Mouse (Mus musculus): ENCODE measurements around the gene Cux1. TPM values are rescaled to one million over a fixed set of nuclear protein-coding genes. Genes with fewer than 3 reads are reported as not detected.

The Cux1 gene
- polyA plus RNA-seq, 1 experiment from 2014 or later, result 117 TPM

- 54% methylated on average over 5 of the region's 5 CpGs for WGBS
- no peaks in the 10 kb centered on the region for H3K9me3 ChIP-seq (ENCODE audit: control insufficient read depth, low read length)
- no peak for ATAC-seq (ENCODE audit: low read depth)
Measured at GRCm38 (mm10) chr5:136236611-136237010, 330.7 kb downstream of the Cux1 start.

DNA sequence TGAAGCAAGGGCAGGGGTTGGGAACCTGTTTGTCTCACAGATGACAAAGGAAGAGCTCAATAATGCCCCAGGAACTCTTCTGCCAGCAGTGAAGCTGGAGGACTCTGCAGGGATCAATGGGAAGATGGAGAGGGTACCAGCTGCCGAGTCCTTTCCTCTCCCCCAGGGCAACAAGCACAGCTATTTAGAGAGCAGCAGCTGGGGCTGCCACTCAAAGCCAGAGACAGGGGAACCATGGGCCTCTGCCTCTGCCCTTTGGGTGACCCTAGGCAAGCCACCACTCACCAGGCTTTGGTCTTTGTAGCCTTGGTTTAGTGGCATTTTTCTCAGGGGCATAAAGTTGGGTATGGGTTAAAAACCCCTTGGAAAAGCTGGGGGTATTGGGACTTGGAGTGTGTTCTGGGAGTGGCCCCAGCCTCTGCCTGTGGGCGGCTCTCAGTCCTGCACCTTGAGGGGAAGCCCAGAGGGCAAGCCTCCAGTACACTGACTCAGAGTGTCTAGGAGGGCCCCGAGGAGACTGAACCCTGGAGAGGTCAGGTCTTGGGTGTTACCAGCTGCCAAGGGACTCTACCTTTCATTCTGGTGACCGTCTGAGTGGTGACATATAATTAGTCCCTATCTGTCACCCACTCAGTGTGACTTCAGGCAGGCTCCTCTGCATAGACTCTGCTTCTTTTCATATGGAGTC, 336.8 kb downstream of the Cux1 start:
- 68% methylated on average over 4 of the region's 4 CpGs for WGBS
- Histone ChIP-seq H3K27me3 (ENCODE audit: control insufficient read depth, insufficient read depth, low read depth, low read length) (peaks cover 6% of the 10 kb centered on the region; the same call in 1 of the 2 replicates), H3K36me3 (ENCODE audit: control insufficient read depth, insufficient read depth, low read length) (0 out of 2 replicates have a peak, but pooled peaks cover 2% of the 10 kb centered on the region), H3K4me2 (ENCODE audit: low read depth, low read length) (no peak overlapping the region), H3K9me3 (ENCODE audit: control insufficient read depth, low read length) (no peaks in the 10 kb centered on the region), H3K4me3 (ENCODE audit: low read length) (no peak overlapping the region), H3K4me1 (replicated peaks; ENCODE audit: control insufficient read depth, insufficient read depth, low read length) (peaks cover 5% of the 10 kb centered on the region; the same call in 1 of the 2 replicates), H3K27ac (ENCODE audit: low read length) (no peak overlapping the region), H3K9ac (ENCODE audit: low read length) (no peak overlapping the region)
- no peak for ATAC-seq (ENCODE audit: low read depth)

More at GRCm38 (mm10) chr5:136236611-136237010, 330.7 kb downstream of the Cux1 start:
- no peak overlapping the region for H3K4me3 ChIP-seq (ENCODE audit: low read length)
- peaks cover 8% of the 10 kb centered on the region for H3K4me1 ChIP-seq (replicated peaks; ENCODE audit: control insufficient read depth, insufficient read depth, low read length)
- peaks cover 3% of the 10 kb centered on the region; the same call in 1 of the 2 replicates for H3K27me3 ChIP-seq (ENCODE audit: control insufficient read depth, insufficient read depth, low read depth, low read length)
- H3K27ac ChIP-seq (ENCODE audit: low read length), result no peak overlapping the region
- H3K9ac ChIP-seq (ENCODE audit: low read length), result no peak overlapping the region
- no peak overlapping the region for H3K4me2 ChIP-seq (ENCODE audit: low read depth, low read length)
- 0 out of 2 replicates have a peak, but pooled peaks cover 2% of the 10 kb centered on the region for H3K36me3 ChIP-seq (ENCODE audit: control insufficient read depth, insufficient read depth, low read length)

DNA sequence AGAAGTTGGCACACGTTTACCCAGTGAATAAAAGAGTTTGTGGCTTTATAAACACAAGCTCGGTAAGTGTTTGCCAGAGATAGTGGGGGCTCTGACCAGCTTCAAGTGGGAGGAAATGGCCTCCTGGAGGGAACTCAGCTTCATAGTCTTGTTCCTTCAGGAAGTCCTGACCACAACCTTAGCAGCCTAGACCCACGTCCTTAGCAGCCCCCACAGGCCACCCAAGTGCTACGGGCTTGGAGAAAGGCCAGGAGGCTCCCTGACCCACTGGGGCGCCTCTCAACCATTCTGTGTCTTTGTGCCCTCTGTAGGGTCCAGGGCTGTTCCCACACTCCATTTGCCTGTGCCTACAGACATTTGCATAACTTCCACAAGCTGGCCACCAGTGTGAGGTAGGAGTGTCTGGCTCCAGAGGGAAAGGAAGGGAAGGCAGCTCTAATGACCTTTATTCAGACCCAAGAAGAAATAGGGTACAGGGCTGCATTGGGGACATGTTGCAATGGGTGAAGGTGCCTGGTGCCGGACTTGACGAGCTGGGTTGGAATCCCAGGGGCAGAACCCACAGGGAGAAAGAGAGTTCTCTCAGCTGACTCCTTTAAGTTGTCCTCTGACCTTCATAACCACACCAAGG, 340.9 kb downstream of the Cux1 start:
- Histone ChIP-seq H3K4me3 (ENCODE audit: low read length) (no peak overlapping the region), H3K9me3 (ENCODE audit: control insufficient read depth, low read length) (no peaks in the 10 kb centered on the region; the same call in 1 of the 2 replicates), H3K9ac (ENCODE audit: low read length) (no peak overlapping the region), H3K27ac (ENCODE audit: low read length) (peak overlapping the region; percentile 41), H3K4me2 (ENCODE audit: low read depth, low read length) (no peak overlapping the region), H3K36me3 (ENCODE audit: control insufficient read depth, insufficient read depth, low read length) (no peaks in the 10 kb centered on the region), H3K27me3 (ENCODE audit: control insufficient read depth, insufficient read depth, low read depth, low read length) (0 out of 2 replicates have a peak, but pooled peaks cover 1% of the 10 kb centered on the region), H3K4me1 (replicated peaks; ENCODE audit: control insufficient read depth, insufficient read depth, low read length) (peaks cover 5% of the 10 kb centered on the region; the same call in 1 of the 2 replicates)
- WGBS, result 41% methylated on average over 7 of the region's 7 CpGs
- peak; percentile 64 for ATAC-seq (ENCODE audit: low read depth)

- Histone ChIP-seq H3K4me3 (ENCODE audit: low read length) (no peak overlapping the region), H3K9ac (ENCODE audit: low read length) (no peak overlapping the region), H3K27ac (ENCODE audit: low read length) (no peak overlapping the region), H3K27me3 (ENCODE audit: control insufficient read depth, insufficient read depth, low read depth, low read length) (no peaks in the 10 kb centered on the region), H3K36me3 (ENCODE audit: control insufficient read depth, insufficient read depth, low read length) (no peaks in the 10 kb centered on the region), H3K4me2 (ENCODE audit: low read depth, low read length) (no peak overlapping the region), H3K4me1 (replicated peaks; ENCODE audit: control insufficient read depth, insufficient read depth, low read length) (no peaks in the 10 kb centered on the region), H3K9me3 (ENCODE audit: control insufficient read depth, low read length) (no peaks in the 10 kb centered on the region; the same call in 1 of the 2 replicates)
- 81% methylated on average over 12 of the region's 12 CpGs for WGBS
- no peak for ATAC-seq (ENCODE audit: low read depth)
Measured at GRCm38 (mm10) chr5:136218585-136218984, 348.7 kb downstream of the Cux1 start.

GRCm38 (mm10) chr5:136217932-136218381, 349.3 kb downstream of the Cux1 start:
- H3K27me3 ChIP-seq (ENCODE audit: control insufficient read depth, insufficient read depth, low read depth, low read length), result no peaks in the 10 kb centered on the region
- H3K27ac ChIP-seq (ENCODE audit: low read length), result no peak overlapping the region
- H3K36me3 ChIP-seq (ENCODE audit: control insufficient read depth, insufficient read depth, low read length), result no peaks in the 10 kb centered on the region
- no peak overlapping the region for H3K4me3 ChIP-seq (ENCODE audit: low read length)
- WGBS, result 61% methylated on average over 4 of the region's 4 CpGs
- no peaks in the 10 kb centered on the region for H3K4me1 ChIP-seq (replicated peaks; ENCODE audit: control insufficient read depth, insufficient read depth, low read length)
- no peak for ATAC-seq (ENCODE audit: low read depth)
- H3K9ac ChIP-seq (ENCODE audit: low read length), result no peak overlapping the region
- no peak overlapping the region for H3K4me2 ChIP-seq (ENCODE audit: low read depth, low read length)
- no peaks in the 10 kb centered on the region for H3K9me3 ChIP-seq (ENCODE audit: control insufficient read depth, low read length)

DNA sequence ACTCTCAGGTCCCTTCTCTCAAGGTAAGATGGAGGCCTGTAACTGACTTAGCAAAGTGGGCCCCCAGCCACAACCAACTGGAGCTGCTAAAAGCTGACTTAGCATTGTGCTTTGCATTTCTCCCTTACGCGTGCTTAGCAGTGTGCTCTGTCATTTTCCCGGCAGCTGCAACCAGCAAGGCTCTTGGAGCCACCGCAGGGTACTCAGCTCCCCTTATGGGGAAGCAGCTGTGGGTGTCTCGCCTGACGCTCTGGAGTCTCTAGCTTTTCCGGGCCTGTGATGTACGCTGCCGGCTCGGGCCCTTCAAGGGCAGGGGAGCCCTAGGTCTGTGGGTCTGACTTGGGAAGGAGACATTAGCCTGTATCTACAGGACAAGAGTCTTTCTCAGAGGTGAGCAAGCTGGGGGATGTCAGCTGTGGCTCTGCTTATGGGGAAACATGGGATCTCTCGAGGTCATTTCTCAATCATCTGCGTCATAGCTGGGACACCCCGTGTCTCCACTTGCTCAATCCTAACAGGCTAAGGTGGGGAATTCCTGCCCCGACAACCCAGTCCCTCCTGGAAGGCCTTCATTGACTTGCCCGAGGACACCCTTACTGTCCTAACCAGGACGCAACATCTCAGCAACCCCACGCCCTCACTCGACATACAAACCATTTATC, 350.2 kb downstream of the Cux1 start:
- no peak overlapping the region for H3K9ac ChIP-seq (ENCODE audit: low read length)
- H3K4me1 ChIP-seq (replicated peaks; ENCODE audit: control insufficient read depth, insufficient read depth, low read length), result no peaks in the 10 kb centered on the region
- H3K27me3 ChIP-seq (ENCODE audit: control insufficient read depth, insufficient read depth, low read depth, low read length), result no peaks in the 10 kb centered on the region
- no peaks in the 10 kb centered on the region for H3K36me3 ChIP-seq (ENCODE audit: control insufficient read depth, insufficient read depth, low read length)
- H3K4me2 ChIP-seq (ENCODE audit: low read depth, low read length), result no peak overlapping the region
- no peak overlapping the region for H3K4me3 ChIP-seq (ENCODE audit: low read length)
- H3K9me3 ChIP-seq (ENCODE audit: control insufficient read depth, low read length), result no peaks in the 10 kb centered on the region
- no peak for ATAC-seq (ENCODE audit: low read depth)
- no peak overlapping the region for H3K27ac ChIP-seq (ENCODE audit: low read length)
- WGBS, result 67% methylated on average over 18 of the region's 18 CpGs

- ATAC-seq (ENCODE audit: low read depth), result no peak
- no peaks in the 10 kb centered on the region for H3K9me3 ChIP-seq (ENCODE audit: control insufficient read depth, low read length)
- H3K9ac ChIP-seq (ENCODE audit: low read length), result no peak overlapping the region
- no peak overlapping the region for H3K4me2 ChIP-seq (ENCODE audit: low read depth, low read length)
- H3K27me3 ChIP-seq (ENCODE audit: control insufficient read depth, insufficient read depth, low read depth, low read length), result no peaks in the 10 kb centered on the region
- H3K36me3 ChIP-seq (ENCODE audit: control insufficient read depth, insufficient read depth, low read length), result no peaks in the 10 kb centered on the region
- H3K4me1 ChIP-seq (replicated peaks; ENCODE audit: control insufficient read depth, insufficient read depth, low read length), result no peaks in the 10 kb centered on the region
- no peak overlapping the region for H3K27ac ChIP-seq (ENCODE audit: low read length)
- WGBS, result 55% methylated on average over 5 of the region's 5 CpGs
- H3K4me3 ChIP-seq (ENCODE audit: low read length), result no peak overlapping the region
Measured at GRCm38 (mm10) chr5:136215958-136216357, 351.3 kb downstream of the Cux1 start.

- no peak overlapping the region for H3K27ac ChIP-seq (ENCODE audit: low read length)
- no peaks in the 10 kb centered on the region for H3K9me3 ChIP-seq (ENCODE audit: control insufficient read depth, low read length)
- H3K9ac ChIP-seq (ENCODE audit: low read length), result no peak overlapping the region
- no peaks in the 10 kb centered on the region for H3K27me3 ChIP-seq (ENCODE audit: control insufficient read depth, insufficient read depth, low read depth, low read length)
- H3K36me3 ChIP-seq (ENCODE audit: control insufficient read depth, insufficient read depth, low read length), result no peaks in the 10 kb centered on the region
- WGBS, result 89% methylated on average over 3 of the region's 3 CpGs
- no peak overlapping the region for H3K4me3 ChIP-seq (ENCODE audit: low read length)
- ATAC-seq (ENCODE audit: low read depth), result no peak
- no peaks in the 10 kb centered on the region for H3K4me1 ChIP-seq (replicated peaks; ENCODE audit: control insufficient read depth, insufficient read depth, low read length)
- no peak overlapping the region for H3K4me2 ChIP-seq (ENCODE audit: low read depth, low read length)
Measured at GRCm38 (mm10) chr5:136215211-136215610, 352.1 kb downstream of the Cux1 start.

DNA sequence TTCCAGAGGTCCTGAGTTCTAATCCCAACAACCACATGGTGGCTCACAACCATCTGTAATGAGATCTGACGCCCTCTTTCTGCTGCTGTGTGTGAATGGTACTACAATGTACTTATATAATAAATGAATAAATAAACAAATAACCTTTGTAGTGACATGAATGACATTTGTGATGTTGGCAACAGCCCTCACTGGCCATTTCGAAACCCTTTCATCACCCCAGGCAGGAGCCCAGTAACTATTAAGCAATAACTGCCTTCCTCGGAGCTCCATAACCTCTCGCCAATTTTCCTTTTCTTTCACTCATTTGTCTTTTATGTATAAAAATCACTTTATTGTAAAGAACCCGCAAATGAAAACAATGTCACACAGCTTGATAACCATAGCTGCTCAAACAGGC, 353.6 kb downstream of the Cux1 start:
- no peak overlapping the region for H3K9ac ChIP-seq (ENCODE audit: low read length)
- H3K9me3 ChIP-seq (ENCODE audit: control insufficient read depth, low read length), result no peaks in the 10 kb centered on the region
- H3K36me3 ChIP-seq (ENCODE audit: control insufficient read depth, insufficient read depth, low read length), result no peaks in the 10 kb centered on the region
- H3K4me3 ChIP-seq (ENCODE audit: low read length), result no peak overlapping the region
- ATAC-seq (ENCODE audit: low read depth), result no peak
- no peaks in the 10 kb centered on the region for H3K4me1 ChIP-seq (replicated peaks; ENCODE audit: control insufficient read depth, insufficient read depth, low read length)
- H3K27ac ChIP-seq (ENCODE audit: low read length), result no peak overlapping the region
- 59% methylated on average over 5 of the region's 5 CpGs for WGBS
- H3K4me2 ChIP-seq (ENCODE audit: low read depth, low read length), result no peak overlapping the region
- H3K27me3 ChIP-seq (ENCODE audit: control insufficient read depth, insufficient read depth, low read depth, low read length), result no peaks in the 10 kb centered on the region

Measured in lung, embryonic 16.5 days (tissue).